Mouse (Mus musculus): ENCODE measurements around the gene Arfip1.
A peak's percentile ranks its signal among the peaks of the same experiment; 100 is the strongest.

Gene Arfip1

GRCm38 (mm10) chr3:84582023-84582912, at the start of gene Arfip1:
Gene Arfip1 (minus strand): TSS chr3:84582625.
- DNase-seq (ENCODE audit: low spot score): peak; percentile 98

- DNase-seq (ENCODE audit: low spot score): no peak
Measured at GRCm38 (mm10) chr3:84631586-84631985, 49.2 kb upstream of the Arfip1 start.

- no peak for DNase-seq (ENCODE audit: low spot score)
Measured at GRCm38 (mm10) chr3:84622026-84622425, 39.6 kb upstream of the Arfip1 start.

GRCm38 (mm10) chr3:84619725-84620124, 37.3 kb upstream of the Arfip1 start:
- DNase-seq (ENCODE audit: low spot score): no peak

GRCm38 (mm10) chr3:84619056-84619455, 36.6 kb upstream of the Arfip1 start:
- no peak for DNase-seq (ENCODE audit: low spot score)

- DNase-seq (ENCODE audit: low spot score): no peak
Measured at GRCm38 (mm10) chr3:84618627-84619026, 36.2 kb upstream of the Arfip1 start.

GRCm38 (mm10) chr3:84615856-84616225, 33.4 kb upstream of the Arfip1 start:
- no peak for DNase-seq (ENCODE audit: low spot score)

GRCm38 (mm10) chr3:84615050-84615855, 32.8 kb upstream of the Arfip1 start:
- DNase-seq (ENCODE audit: low spot score): peak; percentile 69

GRCm38 (mm10) chr3:84610183-84610710, 27.8 kb upstream of the Arfip1 start:
- DNase-seq (ENCODE audit: low spot score): no peak

- DNase-seq (ENCODE audit: low spot score): no peak
Measured at GRCm38 (mm10) chr3:84603212-84603611, 20.8 kb upstream of the Arfip1 start.

GRCm38 (mm10) chr3:84602759-84603158, 20.3 kb upstream of the Arfip1 start:
- no peak for DNase-seq (ENCODE audit: low spot score)

- DNase-seq (ENCODE audit: low spot score): no peak
Measured at GRCm38 (mm10) chr3:84601870-84602495, 19.6 kb upstream of the Arfip1 start.

GRCm38 (mm10) chr3:84598756-84599155, 16.3 kb upstream of the Arfip1 start:
- no peak for DNase-seq (ENCODE audit: low spot score)

GRCm38 (mm10) chr3:84597996-84598734, 15.7 kb upstream of the Arfip1 start:
- DNase-seq (ENCODE audit: low spot score): no peak

GRCm38 (mm10) chr3:84595677-84596234, 13.3 kb upstream of the Arfip1 start:
- no peak for DNase-seq (ENCODE audit: low spot score)

- no peak for DNase-seq (ENCODE audit: low spot score)
Measured at GRCm38 (mm10) chr3:84594894-84595676, 12.7 kb upstream of the Arfip1 start.

- DNase-seq (ENCODE audit: low spot score): no peak
Measured at GRCm38 (mm10) chr3:84593274-84593673, 10.8 kb upstream of the Arfip1 start, which contains the start of gene Tigd4. Gene Tigd4 (plus strand): TSS chr3:84593574.

- DNase-seq (ENCODE audit: low spot score): peak; percentile 75
Measured at GRCm38 (mm10) chr3:84586736-84587135, 4.3 kb upstream of the Arfip1 start.

GRCm38 (mm10) chr3:84582913-84583276, 470 bp upstream of the Arfip1 start:
- DNase-seq (ENCODE audit: low spot score): no peak

GRCm38 (mm10) chr3:84581696-84582022, 766 bp downstream of the Arfip1 start:
- DNase-seq (ENCODE audit: low spot score): no peak

GRCm38 (mm10) chr3:84580716-84581115, 1.7 kb downstream of the Arfip1 start:
- DNase-seq (ENCODE audit: low spot score): no peak

Data from adipocyte (in vitro differentiated cells).